Mouse (Mus musculus): ENCODE measurements around the gene Gm17720. TPM values are rescaled to one million over a fixed set of nuclear protein-coding genes. Genes with fewer than 3 reads are reported as not detected.

The Gm17720 gene
- polyA plus RNA-seq, 1 experiment, result not detected

- H3K4me1 ChIP-seq (ENCODE audit: control insufficient read depth, insufficient read depth, low read length), result no peaks in the 10 kb centered on the region
- TF ChIP-seq POLR2A (IDR thresholded peaks at IDR 0.05; ENCODE audit: borderline replicate concordance, insufficient read depth, low read length), result no peak
- no peak for TF ChIP-seq CTCF (IDR thresholded peaks at IDR 0.05; ENCODE audit: borderline replicate concordance, insufficient read depth, low read depth, low read length)
- DNase-seq, result no peak
- WGBS, result 86% methylated on average over 15 of the region's 15 CpGs
- H3K4me3 ChIP-seq (replicated peaks; ENCODE audit: insufficient read depth, low read depth, low read length), result no peak overlapping the region
- H3K27me3 ChIP-seq (ENCODE audit: control insufficient read depth, insufficient read depth, low read length), result no peaks in the 10 kb centered on the region
- H3K27ac ChIP-seq (ENCODE audit: insufficient read depth, low read length), result no peak overlapping the region
Measured at GRCm38 (mm10) chr8:110101676-110102075, 877 bp downstream of the Gm17720 start.

- Histone ChIP-seq H3K4me3 (replicated peaks; ENCODE audit: insufficient read depth, low read depth, low read length) (no peak within 1 kb of the TSS), H3K4me1 (ENCODE audit: control insufficient read depth, insufficient read depth, low read length) (no peaks in the 10 kb centered on the region), H3K27ac (ENCODE audit: insufficient read depth, low read length) (no peak within 1 kb of the TSS), H3K27me3 (ENCODE audit: control insufficient read depth, insufficient read depth, low read length) (no peaks in the 10 kb centered on the region)
- no peak for DNase-seq
- no peak for TF ChIP-seq POLR2A (IDR thresholded peaks at IDR 0.05; ENCODE audit: borderline replicate concordance, insufficient read depth, low read length)
- no peak for TF ChIP-seq CTCF (IDR thresholded peaks at IDR 0.05; ENCODE audit: borderline replicate concordance, insufficient read depth, low read depth, low read length)
- 79% methylated on average over 12 of the region's 12 CpGs for WGBS
Measured at GRCm38 (mm10) chr8:110100907-110101306, 1.6 kb downstream of the Gm17720 start, which contains the start of gene Gm21964. TSS of gene Gm21964 (plus strand) at chr8:110101207.

- Histone ChIP-seq H3K27ac (ENCODE audit: insufficient read depth, low read length) (no peak overlapping the region), H3K27me3 (ENCODE audit: control insufficient read depth, insufficient read depth, low read length) (no peaks in the 10 kb centered on the region), H3K4me1 (ENCODE audit: control insufficient read depth, insufficient read depth, low read length) (no peaks in the 10 kb centered on the region), H3K4me3 (replicated peaks; ENCODE audit: insufficient read depth, low read depth, low read length) (no peak overlapping the region)
- WGBS, result 6% methylated on average over 1 of the region's 1 CpGs
- no peak for DNase-seq
- TF ChIP-seq CTCF (IDR thresholded peaks at IDR 0.05; ENCODE audit: borderline replicate concordance, insufficient read depth, low read depth, low read length) (no peak), POLR2A (IDR thresholded peaks at IDR 0.05; ENCODE audit: borderline replicate concordance, insufficient read depth, low read length) (no peak)
Measured at GRCm38 (mm10) chr8:110091869-110092268, 10.7 kb downstream of the Gm17720 start.

DNA sequence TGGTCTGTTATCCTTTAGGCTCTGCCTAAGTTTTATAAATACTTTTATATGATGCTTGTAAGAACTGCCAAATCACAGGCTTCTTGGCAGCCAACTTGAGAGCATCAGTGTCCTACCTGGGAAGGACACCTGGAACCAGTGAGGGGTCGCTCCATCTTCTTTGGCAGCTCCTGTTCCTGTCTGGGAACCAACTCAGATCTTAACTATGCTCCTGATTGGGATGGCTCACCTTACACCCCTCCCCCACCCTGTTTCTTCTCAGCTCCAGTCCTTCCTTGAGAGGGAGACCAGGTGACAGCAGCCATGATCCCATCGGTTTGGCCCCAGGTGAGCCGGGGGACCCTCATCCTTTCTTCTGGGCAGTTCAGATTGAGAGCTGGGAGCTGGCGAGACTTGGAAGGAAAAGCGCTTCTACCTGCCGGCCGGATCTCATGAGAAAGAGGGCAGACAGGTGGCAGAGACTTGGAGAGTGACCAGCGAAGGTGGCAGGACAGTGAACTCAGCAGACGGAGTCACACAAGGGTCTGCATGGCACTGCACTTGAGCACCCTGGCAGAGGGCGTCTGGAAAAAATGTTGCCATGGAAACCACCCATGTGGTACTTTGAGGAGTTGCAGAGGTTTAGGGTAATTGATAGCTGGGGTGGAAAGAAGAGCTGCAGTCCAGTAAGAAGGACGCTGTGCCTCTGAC lies 20.0 kb downstream of the Gm17720 start:
- H3K4me3 ChIP-seq (replicated peaks; ENCODE audit: insufficient read depth, low read depth, low read length), result no peak overlapping the region
- WGBS, result 14% methylated on average over 11 of the region's 11 CpGs
- TF ChIP-seq CTCF (IDR thresholded peaks at IDR 0.05; ENCODE audit: borderline replicate concordance, insufficient read depth, low read depth, low read length) (no peak), POLR2A (IDR thresholded peaks at IDR 0.05; ENCODE audit: borderline replicate concordance, insufficient read depth, low read length) (no peak)

GRCm38 (mm10) chr8:110079282-110080221 lies 23.0 kb downstream of the Gm17720 start, which contains the start of gene Zfp612:
TSS of gene Zfp612 (plus strand) at chr8:110079746.
- no peak for TF ChIP-seq CTCF (IDR thresholded peaks at IDR 0.05; ENCODE audit: borderline replicate concordance, insufficient read depth, low read depth, low read length)
- TF ChIP-seq POLR2A (IDR thresholded peaks at IDR 0.05; ENCODE audit: borderline replicate concordance, insufficient read depth, low read length), result peak; percentile 97
- WGBS, result 3% methylated on average over 54 of the region's 54 CpGs
- H3K4me1 ChIP-seq (ENCODE audit: control insufficient read depth, insufficient read depth, low read length), result peaks cover 7% of the 10 kb centered on the region; the same call in 1 of the 2 replicates
- peak within 1 kb of the TSS; percentile 93 for H3K4me3 ChIP-seq (replicated peaks; ENCODE audit: insufficient read depth, low read depth, low read length)
- H3K27ac ChIP-seq (ENCODE audit: insufficient read depth, low read length), result peak within 1 kb of the TSS; percentile 89
- no peaks in the 10 kb centered on the region for H3K27me3 ChIP-seq (ENCODE audit: control insufficient read depth, insufficient read depth, low read length)
- DNase-seq, result peak; percentile 88 to 91

More for the DNA sequence above, 20.0 kb downstream of the Gm17720 start:
- peak in 1 of 2 experiments; percentile 28 for DNase-seq
- Histone ChIP-seq H3K27me3 (ENCODE audit: control insufficient read depth, insufficient read depth, low read length) (no peaks in the 10 kb centered on the region), H3K27ac (ENCODE audit: insufficient read depth, low read length) (no peak overlapping the region), H3K4me1 (ENCODE audit: control insufficient read depth, insufficient read depth, low read length) (peaks cover 7% of the 10 kb centered on the region; the same call in 1 of the 2 replicates)

- H3K4me1 ChIP-seq (ENCODE audit: control insufficient read depth, insufficient read depth, low read length), result no peaks in the 10 kb centered on the region
- TF ChIP-seq CTCF (IDR thresholded peaks at IDR 0.05; ENCODE audit: borderline replicate concordance, insufficient read depth, low read depth, low read length), result no peak
- no peak overlapping the region for H3K27ac ChIP-seq (ENCODE audit: insufficient read depth, low read length)
- WGBS, result 81% methylated on average over 8 of the region's 8 CpGs
- no peak for DNase-seq
- H3K4me3 ChIP-seq (replicated peaks; ENCODE audit: insufficient read depth, low read depth, low read length), result no peak overlapping the region
- H3K27me3 ChIP-seq (ENCODE audit: control insufficient read depth, insufficient read depth, low read length), result no peaks in the 10 kb centered on the region
Measured at GRCm38 (mm10) chr8:110074496-110074895, 28.1 kb downstream of the Gm17720 start.

- DNase-seq, result peak; percentile 44 to 63
- Histone ChIP-seq H3K27ac (ENCODE audit: insufficient read depth, low read length) (no peak overlapping the region), H3K4me1 (ENCODE audit: control insufficient read depth, insufficient read depth, low read length) (no peaks in the 10 kb centered on the region), H3K27me3 (ENCODE audit: control insufficient read depth, insufficient read depth, low read length) (no peaks in the 10 kb centered on the region), H3K4me3 (replicated peaks; ENCODE audit: insufficient read depth, low read depth, low read length) (no peak overlapping the region)
- WGBS, result 16% methylated on average over 9 of the region's 9 CpGs
- TF ChIP-seq CTCF (IDR thresholded peaks at IDR 0.05; ENCODE audit: borderline replicate concordance, insufficient read depth, low read depth, low read length), result peak; percentile 95
- no peak for TF ChIP-seq POLR2A (IDR thresholded peaks at IDR 0.05; ENCODE audit: borderline replicate concordance, insufficient read depth, low read length)
Measured at GRCm38 (mm10) chr8:110071600-110071999, 31.0 kb downstream of the Gm17720 start.
